Mouse (Mus musculus) small intestine, adult 2 months (tissue): ENCODE data around the gene Olfr992. TPM values are rescaled to one million over a fixed set of nuclear protein-coding genes. Genes with fewer than 3 reads are reported as not detected.
"Not testable (repeated sequence)": the region's sequence is repeated elsewhere in the genome, so short reads cannot be mapped to it uniquely, and the experiment has no call there.

Experiments used
- H3K27ac ChIP-seq: fragments of 200-500 bp; 2 replicates; pipeline ENCODE4 v1.5.1; 2012; ENCODE audit warnings: low read depth, low read length, control low read depth, inconsistent platforms; ENCODE audit not compliant: insufficient read depth
- H3K27me3 ChIP-seq: fragments of 200-500 bp; 2 replicates; pipeline ENCODE4 v1.6.1; 2012; ENCODE audit warnings: mild to moderate bottlenecking, moderate library complexity, low read length, inconsistent platforms; ENCODE audit not compliant: control insufficient read depth, insufficient read depth
- H3K36me3 ChIP-seq: fragments of 200-500 bp; 2 replicates; pipeline ENCODE4 v1.6.1; 2012; ENCODE audit warnings: mild to moderate bottlenecking, low read length, control low read depth, inconsistent platforms; ENCODE audit not compliant: control insufficient read depth, insufficient read depth
- H3K4me1 ChIP-seq: fragments of 200-500 bp; 2 replicates; pipeline ENCODE4 v1.6.1; 2012; ENCODE audit warnings: low read length, inconsistent platforms, mixed read lengths; ENCODE audit not compliant: control insufficient read depth, insufficient read depth, insufficient read length
- H3K4me3 ChIP-seq: fragments of 200-500 bp; 2 replicates; pipeline ENCODE4 v1.5.1; 2012; ENCODE audit warnings: low read depth, mild to moderate bottlenecking, control low read depth, inconsistent platforms, low read length, moderate library complexity
- CTCF ChIP-seq: fragments of 200-500 bp; IDR thresholded peaks from 2 replicates; pipeline ENCODE4 v1.5.1; 2012; ENCODE audit warnings: low read depth, mild to moderate bottlenecking, control low read depth, inconsistent platforms, low read length, moderate library complexity, mixed read lengths; ENCODE audit not compliant: insufficient replicate concordance, insufficient read length; ENCODE audit errors: extremely low read depth
- POLR2A ChIP-seq: fragments of 200-500 bp; IDR thresholded peaks from 2 replicates; pipeline ENCODE4 v1.6.1; 2012; ENCODE audit warnings: low read depth, mild to moderate bottlenecking, control low read depth, inconsistent platforms, low read length, moderate library complexity
- WGBS: fragments of 180-500 bp; shearing (Covaris S2); methylation state at CpG from one replicate; pipeline ENCODE4 v1.1.7; 2018; 5-methylcytosine and 5-hydroxymethylcytosine counted together
- polyA plus RNA-seq: library from polyadenylated mRNA; depleted of rRNA; stranded (reverse); fragments of >200 nt; gene quantifications from 2 replicates; pipeline ENCODE4 v1.2.3, GENCODE M21; 2012; rRNA removed

The Olfr992 gene
- not detected in 2 replicates for polyA plus RNA-seq

DNA sequence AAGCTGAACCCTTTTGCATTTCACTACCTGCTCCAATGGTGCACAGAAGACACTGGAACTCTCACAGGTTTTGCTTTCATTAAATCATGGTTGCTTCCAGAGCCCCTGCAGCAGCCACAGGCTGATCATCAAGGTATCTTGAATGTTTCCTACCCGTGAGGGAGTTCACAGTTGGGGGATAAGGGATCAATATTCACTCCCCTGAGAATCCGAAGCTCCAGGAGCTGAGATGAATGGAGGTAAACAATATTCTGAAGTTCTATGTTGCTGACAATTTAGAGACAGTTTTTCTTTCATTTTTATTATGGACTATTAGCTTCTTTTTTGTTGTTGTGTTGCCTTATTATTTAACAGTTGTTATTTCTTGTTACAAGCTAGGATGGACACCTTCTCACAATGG, at the start of gene Olfr992:
Olfr992 (minus strand) TSS at position 101 of the 400 bp plus-strand sequence.
- Histone ChIP-seq H3K36me3 (no peaks in the 10 kb centered on the region), H3K27ac (no peak within 1 kb of the TSS), H3K4me1 (no peaks in the 10 kb centered on the region), H3K27me3 (no peaks in the 10 kb centered on the region), H3K4me3 (no peak within 1 kb of the TSS)
- WGBS, result 22% methylated on average over 2 of the region's 2 CpGs
- TF ChIP-seq CTCF (no peak), POLR2A (no peak)

DNA sequence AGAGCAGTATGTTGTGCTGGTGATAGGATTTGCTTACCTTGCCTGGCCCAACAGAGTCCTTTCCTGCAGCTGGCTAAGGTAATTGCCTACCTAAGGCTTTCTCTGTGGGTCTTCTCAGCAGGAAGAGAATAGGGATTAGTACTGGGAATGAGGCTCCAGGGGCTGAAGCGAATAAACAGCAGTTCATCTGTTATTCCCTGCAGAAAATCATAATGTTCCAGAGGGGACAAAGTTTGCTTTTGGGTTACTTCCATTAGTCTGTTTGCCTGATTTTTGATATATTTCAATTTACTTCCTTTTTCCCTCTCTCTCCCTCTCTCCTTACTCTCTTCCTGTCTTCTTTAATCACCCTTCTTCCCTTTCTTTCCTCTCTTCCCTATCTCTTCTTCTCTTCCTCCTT, 34.3 kb upstream of the Olfr992 start, which contains the start of gene Olfr995:
Olfr995 (minus strand) TSS at position 101 of the 400 bp plus-strand sequence.
- 18% methylated on average over 1 of the region's 1 CpGs for WGBS
- TF ChIP-seq CTCF (no peak), POLR2A (no peak)
- Histone ChIP-seq H3K36me3 (no peaks in the 10 kb centered on the region), H3K27me3 (no peaks in the 10 kb centered on the region), H3K4me1 (no peaks in the 10 kb centered on the region), H3K27ac (no peak within 1 kb of the TSS), H3K4me3 (no peak within 1 kb of the TSS)

DNA sequence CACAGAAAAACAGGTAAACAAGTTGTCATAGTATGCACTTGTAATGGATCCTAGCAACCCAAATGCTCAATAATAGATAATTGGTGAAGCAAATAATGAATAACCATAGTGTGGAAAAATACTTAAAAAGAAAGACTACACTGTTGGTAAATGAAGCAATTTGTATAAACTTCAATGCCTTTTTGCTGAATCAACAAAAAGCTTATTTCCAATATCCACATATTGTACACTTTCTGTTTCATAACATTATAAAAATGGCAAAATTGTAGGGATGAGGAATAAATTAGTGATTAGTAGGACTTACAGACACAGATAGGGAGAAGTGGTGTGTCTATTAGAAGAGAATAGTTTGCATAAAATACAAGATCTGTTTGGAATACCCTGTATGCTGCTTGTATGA, 33.3 kb upstream of the Olfr992 start:
- no peak overlapping the region for H3K27ac ChIP-seq
- no peaks in the 10 kb centered on the region for H3K36me3 ChIP-seq
- H3K27me3 ChIP-seq, result no peaks in the 10 kb centered on the region
- no peaks in the 10 kb centered on the region for H3K4me1 ChIP-seq
- TF ChIP-seq POLR2A (no peak), CTCF (no peak)
- H3K4me3 ChIP-seq, result no peak overlapping the region

DNA sequence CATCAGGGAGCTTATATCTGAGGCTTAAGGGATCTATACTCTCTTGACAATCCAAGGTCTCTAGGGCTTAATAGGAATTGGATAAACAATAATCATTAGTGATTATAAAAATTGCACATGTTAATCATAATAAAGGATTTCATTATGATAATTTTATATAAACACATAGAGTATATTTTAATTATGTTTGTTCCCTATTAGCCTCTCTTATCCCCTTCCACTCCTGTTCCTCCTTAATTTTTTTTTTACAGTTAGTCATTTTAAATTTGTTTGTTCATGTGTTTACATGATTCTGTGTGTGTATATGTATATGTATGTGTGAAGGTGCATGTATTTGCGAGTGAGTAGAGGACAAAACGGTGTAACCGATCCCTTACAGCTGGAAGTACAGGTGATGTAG, 27.1 kb upstream of the Olfr992 start, which contains the start of gene Olfr994:
Olfr994 (minus strand) TSS at position 101 of the 400 bp plus-strand sequence.
- no peak within 1 kb of the TSS for H3K27ac ChIP-seq
- 89% methylated on average over 3 of the region's 3 CpGs for WGBS

DNA sequence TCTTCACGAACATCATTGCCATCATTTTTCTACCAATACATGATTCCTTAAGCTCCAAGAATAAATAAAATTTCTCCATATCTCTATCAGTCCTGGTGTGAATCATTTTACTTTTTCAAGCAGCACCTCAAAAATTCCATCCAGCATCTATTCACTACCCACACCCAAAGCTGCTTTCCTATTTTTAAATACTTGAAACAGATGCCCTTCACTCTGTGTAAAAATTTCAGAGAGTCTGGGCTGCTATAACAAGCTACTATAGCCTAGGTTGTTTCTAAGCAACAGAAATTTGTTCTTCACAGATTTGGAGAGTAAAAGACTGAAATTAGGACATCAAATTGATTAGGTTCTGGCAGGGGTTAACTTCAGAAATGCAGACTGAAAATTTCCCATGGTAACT, 16.6 kb upstream of the Olfr992 start:
- H3K4me3 ChIP-seq, result no peak overlapping the region
- H3K4me1 ChIP-seq, result no peaks in the 10 kb centered on the region
- H3K36me3 ChIP-seq, result no peaks in the 10 kb centered on the region
- no peaks in the 10 kb centered on the region for H3K27me3 ChIP-seq
- TF ChIP-seq CTCF, result no peak
- no peak for TF ChIP-seq POLR2A
- WGBS, result 86% methylated on average over 1 of the region's 1 CpGs
- H3K27ac ChIP-seq, result no peak overlapping the region

More for the DNA sequence above, 27.1 kb upstream of the Olfr992 start, which contains the start of gene Olfr994:
- H3K36me3 ChIP-seq, result no peaks in the 10 kb centered on the region
- H3K4me1 ChIP-seq, result no peaks in the 10 kb centered on the region
- no peaks in the 10 kb centered on the region for H3K27me3 ChIP-seq
- TF ChIP-seq CTCF (no peak), POLR2A (no peak)
- H3K4me3 ChIP-seq, result no peak within 1 kb of the TSS

DNA sequence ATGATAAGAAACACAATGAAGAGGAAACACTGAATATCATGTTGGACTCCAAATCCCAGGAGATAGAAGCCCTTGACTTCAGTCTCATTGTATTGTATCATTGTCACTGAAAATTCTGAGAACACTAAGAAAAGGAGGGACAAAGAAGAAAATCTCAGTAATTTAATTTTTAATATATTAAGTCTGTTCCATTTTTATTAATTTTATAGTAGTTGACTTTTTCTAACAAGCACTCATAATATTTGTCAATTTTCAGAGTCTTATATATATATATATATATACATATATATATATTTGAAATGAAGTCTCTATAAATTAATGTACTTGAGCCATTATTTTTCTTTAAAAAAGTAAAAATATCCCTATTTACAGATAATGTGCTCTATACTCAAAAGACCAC, 5.5 kb upstream of the Olfr992 start, which contains the start of gene Olfr993:
Olfr993 (minus strand) TSS at position 101 of the 400 bp plus-strand sequence.
- no peak for TF ChIP-seq CTCF
- no peak for TF ChIP-seq POLR2A
- Histone ChIP-seq H3K4me1 (no peaks in the 10 kb centered on the region), H3K36me3 (no peaks in the 10 kb centered on the region), H3K27ac (no peak within 1 kb of the TSS), H3K27me3 (no peaks in the 10 kb centered on the region), H3K4me3 (no peak within 1 kb of the TSS)

DNA sequence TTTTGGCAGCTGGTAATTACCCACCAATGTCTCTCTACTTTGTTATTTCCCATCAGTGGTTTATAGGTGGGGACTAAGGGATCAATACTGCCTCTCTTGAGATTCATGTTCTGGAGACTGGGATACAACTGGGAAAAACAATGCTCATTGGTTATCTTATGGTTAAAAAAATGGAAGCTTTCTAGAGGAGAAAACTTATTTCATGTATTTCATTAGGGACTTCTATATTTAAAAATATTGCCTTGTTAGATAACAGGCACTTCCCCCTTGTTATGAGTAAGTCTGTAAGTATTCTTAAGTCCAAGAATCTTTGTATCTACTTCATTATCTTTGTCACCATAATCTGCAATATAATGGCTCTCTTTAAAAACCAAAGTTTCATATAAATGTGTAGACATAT, 46.1 kb downstream of the Olfr992 start, which contains the start of gene Olfr988:
Olfr988 (minus strand) TSS at position 101 of the 400 bp plus-strand sequence.
- H3K4me3 ChIP-seq, H3K4me1 ChIP-seq, H3K27me3 ChIP-seq, H3K36me3 ChIP-seq, H3K27ac ChIP-seq: not testable (repeated sequence)

Other genes with a start within 250 kb of the Olfr992 start
- 0.84 and 1.5 TPM in 2 replicates for gene Lrrc55, start 212.3 kb downstream of the Olfr992 start, polyA plus RNA-seq
- gene Olfr987, start 70.2 kb downstream of the Olfr992 start, polyA plus RNA-seq, result not detected in 2 replicates
- gene Olfr988, start 46.2 kb downstream of the Olfr992 start, polyA plus RNA-seq, result not detected in 2 replicates
- gene Olfr993, start 5.4 kb upstream of the Olfr992 start, polyA plus RNA-seq, result not detected in 2 replicates
- not detected in 2 replicates for gene Olfr994, start 27.0 kb upstream of the Olfr992 start, polyA plus RNA-seq
- gene Olfr995, start 34.2 kb upstream of the Olfr992 start, polyA plus RNA-seq, result not detected in 2 replicates
- gene 4833423E24Rik, start 109.6 kb upstream of the Olfr992 start, polyA plus RNA-seq, result not detected in 2 replicates
- not detected in 2 replicates for gene Olfr996, start 169.7 kb upstream of the Olfr992 start, polyA plus RNA-seq
- not detected in 2 replicates for gene Olfr998, start 179.5 kb upstream of the Olfr992 start, polyA plus RNA-seq
- gene Olfr1000, start 202.4 kb upstream of the Olfr992 start, polyA plus RNA-seq, result not detected in 2 replicates
- not detected in 2 replicates for gene Olfr1002, start 241.2 kb upstream of the Olfr992 start, polyA plus RNA-seq